Comparison of ENCODE assay signal across 8 mouse cellular contexts in the genomic region with DNA sequence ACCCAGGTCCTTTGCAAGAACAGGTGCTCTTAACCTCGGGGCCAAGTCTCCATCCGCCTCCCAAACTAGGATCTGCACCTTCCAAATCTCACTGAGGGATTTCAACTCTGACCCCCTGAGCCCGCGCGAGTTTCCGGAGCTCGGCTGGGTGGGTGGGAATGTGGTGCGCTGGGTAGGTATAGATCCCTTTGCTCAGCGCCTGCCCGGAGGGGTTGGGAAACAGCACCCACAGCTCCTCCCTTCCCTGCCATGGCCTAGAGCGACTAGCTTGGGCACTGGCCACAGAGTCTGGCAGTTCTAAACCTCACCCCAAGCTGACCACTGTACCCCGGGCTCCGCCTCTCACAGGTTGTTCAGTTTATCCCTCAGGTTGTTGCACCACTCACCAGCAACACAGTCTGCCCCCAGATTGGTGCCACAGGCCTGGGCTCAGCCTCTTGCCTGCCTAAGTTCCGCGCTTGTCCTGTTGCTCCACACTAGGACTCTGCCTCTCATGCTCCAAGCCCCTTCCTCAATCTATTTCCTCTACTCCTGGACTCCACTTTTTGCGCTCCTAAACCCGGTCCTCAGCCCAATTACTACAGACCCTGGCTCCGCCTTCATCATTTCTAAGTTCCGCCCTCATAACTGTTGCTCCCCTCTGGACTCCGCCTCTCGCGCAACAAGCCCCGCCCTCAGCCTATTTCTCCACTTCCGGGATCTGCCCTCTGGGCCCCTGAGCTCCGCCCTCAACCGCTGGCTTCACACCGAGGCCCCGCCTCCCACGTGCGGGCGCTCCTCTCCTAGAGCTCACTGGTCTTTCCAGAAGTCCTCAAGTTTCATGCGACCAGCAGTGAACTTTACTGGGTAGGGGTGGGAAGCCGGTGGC.
DNase-seq lines count a peak whose midpoint lies in the region; ATAC-seq lines count a peak whose summit lies in the region.

No protein-coding gene starts in this region.

- DNase-seq in c-Kit-positive CD71-positive TER-119-negative erythroid progenitor cells, embryonic 14.5 days (ENCODE audit: low read depth), result peak; percentile 72
- no peak for DNase-seq in forebrain, embryonic 10.5 days (ENCODE audit: extremely low spot score, low spot score)
- DNase-seq in right cerebral cortex, postnatal 25 days, result no peak
- no peak for DNase-seq in right cerebral cortex, adult 2 months (ENCODE audit: low spot score in 2 of 2)

- no peaks in the 10 kb centered on the region for H3K36me3 ChIP-seq in megakaryocyte, embryonic 14.5 days (replicated peaks; ENCODE audit: low read length)
- no peaks in the 10 kb centered on the region for H3K36me3 ChIP-seq in kidney, embryonic 15.5 days
- H3K36me3 ChIP-seq in neural tube, embryonic 12.5 days, result no peaks in the 10 kb centered on the region
- no peaks in the 10 kb centered on the region for H3K36me3 ChIP-seq in forebrain, embryonic 10.5 days (replicated peaks)

- H3K4me3 ChIP-seq in megakaryocyte, embryonic 14.5 days (replicated peaks), result peak overlapping the region; percentile 83
- no peak overlapping the region for H3K4me3 ChIP-seq in kidney, embryonic 15.5 days (replicated peaks)
- peak overlapping the region; percentile 7; the same call in 1 of the 2 replicates for H3K4me3 ChIP-seq in neural tube, embryonic 12.5 days
- H3K4me3 ChIP-seq in forebrain, embryonic 10.5 days, result no peak overlapping the region

- no peak overlapping the region for H3K27ac ChIP-seq in kidney, embryonic 15.5 days
- no peak overlapping the region for H3K27ac ChIP-seq in neural tube, embryonic 12.5 days
- no peak overlapping the region for H3K27ac ChIP-seq in forebrain, embryonic 10.5 days

- H3K27me3 ChIP-seq in megakaryocyte, embryonic 14.5 days (replicated peaks), result no peaks in the 10 kb centered on the region
- no peaks in the 10 kb centered on the region for H3K27me3 ChIP-seq in kidney, embryonic 15.5 days
- H3K27me3 ChIP-seq in neural tube, embryonic 12.5 days (replicated peaks), result no peaks in the 10 kb centered on the region
- no peaks in the 10 kb centered on the region for H3K27me3 ChIP-seq in forebrain, embryonic 10.5 days (ENCODE audit: poor library complexity, severe bottlenecking)

- no peaks in the 10 kb centered on the region for H3K4me1 ChIP-seq in megakaryocyte, embryonic 14.5 days
- no peaks in the 10 kb centered on the region for H3K4me1 ChIP-seq in kidney, embryonic 15.5 days
- H3K4me1 ChIP-seq in neural tube, embryonic 12.5 days, result no peaks in the 10 kb centered on the region
- no peaks in the 10 kb centered on the region for H3K4me1 ChIP-seq in forebrain, embryonic 10.5 days

- no peak for ATAC-seq in megakaryocyte, adult 5-6 weeks (ENCODE audit: poor library complexity, severe bottlenecking)
- peak; percentile 73 for ATAC-seq in kidney, embryonic 15.5 days (replicated peaks; ENCODE audit: low FRiP score)
- no peak for ATAC-seq in neural tube, embryonic 12.5 days (ENCODE audit: low FRiP score, low read depth)

- peak overlapping the region; percentile 37 for H3K4me2 ChIP-seq in kidney, embryonic 15.5 days
- H3K4me2 ChIP-seq in neural tube, embryonic 12.5 days (replicated peaks), result no peak overlapping the region

- WGBS in kidney, embryonic 15.5 days, result 33% methylated on average over 33 of the region's 33 CpGs
- 37% methylated on average over 33 of the region's 33 CpGs for WGBS in neural tube, embryonic 12.5 days
- 41% methylated on average over 33 of the region's 33 CpGs for WGBS in forebrain, embryonic 10.5 days

- H3K9ac ChIP-seq in kidney, embryonic 15.5 days, result no peak overlapping the region
- no peak overlapping the region for H3K9ac ChIP-seq in neural tube, embryonic 12.5 days

- peaks cover 12% of the 10 kb centered on the region for H3K9me3 ChIP-seq in megakaryocyte, embryonic 14.5 days
- H3K9me3 ChIP-seq in kidney, embryonic 15.5 days (replicated peaks), result peaks cover 4% of the 10 kb centered on the region; the same call in 1 of the 2 replicates
- H3K9me3 ChIP-seq in neural tube, embryonic 12.5 days, result peaks cover 30% of the 10 kb centered on the region; the same call in 1 of the 2 replicates
- peaks cover 65% of the 10 kb centered on the region for H3K9me3 ChIP-seq in forebrain, embryonic 10.5 days

Comparison
In these comparisons a context has a peak if more than half of its experiments do, and no peak if none do; other contexts are left out.
1. H3K4me3 ChIP-seq: peak in megakaryocyte, embryonic 14.5 days (single experiment) and neural tube, embryonic 12.5 days (single experiment); none in kidney, embryonic 15.5 days (single experiment) and forebrain, embryonic 10.5 days (single experiment).